Mouse (Mus musculus) adrenal gland, postnatal 10 days (tissue): ENCODE measurements around the gene Manba. TPM values are rescaled to one million over a fixed set of nuclear protein-coding genes. Genes with fewer than 3 reads are reported as not detected.
"Not testable (repeated sequence)": the region's sequence is repeated elsewhere in the genome, so short reads cannot be mapped to it uniquely, and the experiment has no call there.

Experiments
- DNase-seq: peaks from one replicate; pipeline ENCODE4 v3.0.0; 2021; ENCODE audit warnings: mixed read lengths
- long read RNA-seq, 2 experiments: library from polyadenylated mRNA; stranded (forward); transcript quantifications; one replicate each; pipeline ENCODE4 v2.0.0; 2021
- total RNA-seq, 2 experiments: library from RNA; stranded (reverse); gene quantifications; 2 replicates each; pipeline ENCODE4 v1.2.3; 2021

Gene Manba
- total RNA-seq, result 10 to 100 TPM; 12.9 to 18.6 TPM
- long read RNA-seq, experiment 1, transcript Manba-201 (17 exons, 3,675 nt), result major isoform, 11 of 14 reads
- long read RNA-seq, experiment 1, partial matches to known transcripts, result 3 of 14 reads
- long read RNA-seq, experiment 1, other reads (novel, unspliced or antisense), result 0 of 14 reads
- long read RNA-seq, experiment 2, transcript Manba-201 (17 exons, 3,675 nt), result major isoform, 20 of 22 reads
- long read RNA-seq, experiment 2, partial matches to known transcripts, result 0 of 22 reads
- long read RNA-seq, experiment 2, other reads (novel, unspliced or antisense), result 2 of 22 reads

- DNase-seq, result peak; percentile 92
These were observed at the start of gene Manba for GRCm38 (mm10) chr3:135485128-135485899. Gene Manba, plus strand, starts transcription at chr3:135485611.

- DNase-seq, result no peak
These were observed 48.4 kb upstream of the Manba start for GRCm38 (mm10) chr3:135436901-135437616.

- peak; percentile 99 for DNase-seq
These were observed 47.5 kb upstream of the Manba start, which contains the start of gene Ube2d3 for GRCm38 (mm10) chr3:135437758-135438495. Gene Ube2d3, plus strand, starts transcription at chr3:135438149.

- DNase-seq, result peak; percentile 95
These were observed 46.9 kb upstream of the Manba start for GRCm38 (mm10) chr3:135438531-135438912.

- peak; percentile 91 for DNase-seq
These were observed 46.4 kb upstream of the Manba start for GRCm38 (mm10) chr3:135438913-135439531.

GRCm38 (mm10) chr3:135439651-135440050, 45.8 kb upstream of the Manba start:
- DNase-seq, result no peak

- peak; percentile 61 for DNase-seq
These were observed 45.2 kb upstream of the Manba start for GRCm38 (mm10) chr3:135440221-135440620.

- DNase-seq, result peak; percentile 34
These were observed 44.8 kb upstream of the Manba start for GRCm38 (mm10) chr3:135440621-135441020.

- no peak for DNase-seq
These were observed 40.5 kb upstream of the Manba start for GRCm38 (mm10) chr3:135444930-135445329.

GRCm38 (mm10) chr3:135458981-135459380, 26.4 kb upstream of the Manba start:
- no peak for DNase-seq

- DNase-seq, result no peak
These were observed 17.0 kb upstream of the Manba start for GRCm38 (mm10) chr3:135468402-135468801.

- DNase-seq, result no peak
These were observed 16.3 kb upstream of the Manba start for GRCm38 (mm10) chr3:135469146-135469545.

- DNase-seq, result peak; percentile 90
These were observed 15.4 kb upstream of the Manba start for GRCm38 (mm10) chr3:135469974-135470373.

- no peak for DNase-seq
These were observed 14.6 kb upstream of the Manba start for GRCm38 (mm10) chr3:135470823-135471222.

GRCm38 (mm10) chr3:135475025-135475424, 10.4 kb upstream of the Manba start:
- no peak for DNase-seq

GRCm38 (mm10) chr3:135476286-135476685, 9.1 kb upstream of the Manba start:
- DNase-seq, result no peak

- no peak for DNase-seq
These were observed 8.4 kb upstream of the Manba start for GRCm38 (mm10) chr3:135476977-135477376.

- not testable (repeated sequence) for DNase-seq
These were observed 6.3 kb upstream of the Manba start for GRCm38 (mm10) chr3:135479090-135479489.

- no peak for DNase-seq
These were observed 4.6 kb upstream of the Manba start for GRCm38 (mm10) chr3:135480767-135481166.

GRCm38 (mm10) chr3:135481608-135482007, 3.8 kb upstream of the Manba start:
- no peak for DNase-seq

GRCm38 (mm10) chr3:135484650-135485049, 761 bp upstream of the Manba start:
- not testable (repeated sequence) for DNase-seq

GRCm38 (mm10) chr3:135485900-135486241, 460 bp downstream of the Manba start:
- DNase-seq, result no peak
